Mouse (Mus musculus): Measurements from ENCODE around the gene Vmn1r63. TPM values are rescaled to one million over a fixed set of nuclear protein-coding genes. Genes with fewer than 3 reads are reported as not detected.
"Not testable (repeated sequence)": the region's sequence is repeated elsewhere in the genome, so short reads cannot be mapped to it uniquely, and the experiment has no call there.

The Vmn1r63 gene
- not detected in 2 replicates for polyA plus RNA-seq (2014; fragmentation: Nextera tagmentation; extraction: Ambion mirVana)

DNA sequence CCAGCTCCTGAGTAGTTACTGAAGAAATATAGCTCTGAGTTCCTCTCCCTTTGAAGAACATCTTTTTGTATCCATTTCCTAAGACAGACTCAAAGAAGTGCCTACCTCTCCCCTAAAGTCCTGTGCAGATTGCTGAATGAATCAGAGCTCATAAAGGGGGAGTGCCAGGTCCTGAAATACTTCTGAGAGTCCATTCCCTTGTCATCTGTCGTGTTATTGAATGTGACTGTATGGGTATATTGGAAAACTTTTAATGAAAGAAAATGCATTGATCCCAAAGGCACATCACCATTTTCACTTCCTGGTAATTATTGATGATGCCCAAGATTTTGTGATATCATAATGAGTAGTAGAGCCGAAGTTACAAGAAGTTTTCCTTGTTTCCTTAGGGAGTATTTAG lies at the start of gene Vmn1r63:
Gene Vmn1r63, minus strand, starts transcription at position 101 of the 400 bp plus-strand sequence.
- not testable (repeated sequence) for H3K4me1 ChIP-seq (ENCODE audit: control insufficient read depth, insufficient read depth, low read length); H3K9me3 ChIP-seq (ENCODE audit: control insufficient read depth, low read depth, low read length); H3K4me2 ChIP-seq (replicated peaks; ENCODE audit: low read depth, low read length); ATAC-seq (ENCODE audit: insufficient number of reproducible peaks, insufficient read depth, low FRiP score, low read depth); H3K27ac ChIP-seq (ENCODE audit: low read length); H3K36me3 ChIP-seq (ENCODE audit: control insufficient read depth, insufficient read depth, low read length); H3K9ac ChIP-seq (replicated peaks; ENCODE audit: low read depth, low read length); H3K27me3 ChIP-seq (ENCODE audit: control insufficient read depth, insufficient read depth, low read length); H3K4me3 ChIP-seq (ENCODE audit: low read depth, low read length)
- WGBS = no CpG with 5 or more reads among the region's 2 CpGs

Other genes with a start within 250 kb of the Vmn1r63 start
- not detected in 2 replicates for gene Vmn1r61, start 192.2 kb downstream of the Vmn1r63 start, polyA plus RNA-seq (2014; fragmentation: Nextera tagmentation; extraction: Ambion mirVana)
- not detected in 2 replicates for gene Vmn1r62, start 131.8 kb downstream of the Vmn1r63 start, polyA plus RNA-seq (2014; fragmentation: Nextera tagmentation; extraction: Ambion mirVana)
- gene Vmn1r64, start 79.1 kb upstream of the Vmn1r63 start, polyA plus RNA-seq (2014; fragmentation: Nextera tagmentation; extraction: Ambion mirVana) = not detected in 2 replicates
- gene Vmn1r65, start 205.6 kb upstream of the Vmn1r63 start, polyA plus RNA-seq (2014; fragmentation: Nextera tagmentation; extraction: Ambion mirVana) = not detected in 2 replicates
- gene Nlrp4c, start 239.7 kb upstream of the Vmn1r63 start, polyA plus RNA-seq (2014; fragmentation: Nextera tagmentation; extraction: Ambion mirVana) = not detected in 2 replicates